Mouse (Mus musculus) cerebellum, postnatal 4 days (tissue): ENCODE data around the gene Lck.

ENCODE experiments used
- DNase-seq, 2 experiments: peaks; one replicate each; pipeline ENCODE4 v3.0.0; 2022; ENCODE audit warnings: low spot score in 2 of 2, mixed read lengths in 1 of 2

The Lck gene

GRCm38 (mm10) chr4:129585773-129586172 is 12.3 kb upstream of the Lck start:
- no peak for DNase-seq

GRCm38 (mm10) chr4:129584884-129585608 is 11.6 kb upstream of the Lck start:
- peak; percentile 58 to 81 for DNase-seq

- no peak for DNase-seq
Observed at GRCm38 (mm10) chr4:129584370-129584769, 10.9 kb upstream of the Lck start.

- DNase-seq: no peak
Observed at GRCm38 (mm10) chr4:129582251-129582650, 8.8 kb upstream of the Lck start.

GRCm38 (mm10) chr4:129580347-129580746 is 6.9 kb upstream of the Lck start:
- no peak for DNase-seq

- DNase-seq: no peak
Observed at GRCm38 (mm10) chr4:129578466-129578865, 5.0 kb upstream of the Lck start, which contains the start of gene Fam167b. TSS of gene Fam167b (minus strand) at chr4:129578549.

GRCm38 (mm10) chr4:129577688-129578087 is 4.2 kb upstream of the Lck start:
- DNase-seq: no peak

GRCm38 (mm10) chr4:129576863-129577491 is 3.5 kb upstream of the Lck start:
- DNase-seq: peak; percentile 40 to 73

- DNase-seq: no peak
Observed at GRCm38 (mm10) chr4:129575171-129575844, 1.9 kb upstream of the Lck start.

GRCm38 (mm10) chr4:129573093-129573370 is 409 bp downstream of the Lck start:
- no peak for DNase-seq

GRCm38 (mm10) chr4:129572236-129573092 is 977 bp downstream of the Lck start:
- DNase-seq: no peak

- DNase-seq: no peak
Observed at GRCm38 (mm10) chr4:129571551-129572084, 1.8 kb downstream of the Lck start.

- DNase-seq: no peak
Observed at GRCm38 (mm10) chr4:129570028-129570427, 3.4 kb downstream of the Lck start.

GRCm38 (mm10) chr4:129568366-129568765 is 5.1 kb downstream of the Lck start:
- DNase-seq: no peak

GRCm38 (mm10) chr4:129565139-129565538 is 8.3 kb downstream of the Lck start:
- no peak for DNase-seq

- no peak for DNase-seq
Observed at GRCm38 (mm10) chr4:129563718-129564117, 9.7 kb downstream of the Lck start.

- no peak for DNase-seq
Observed at GRCm38 (mm10) chr4:129561184-129561583, 12.3 kb downstream of the Lck start.

- no peak for DNase-seq
Observed at GRCm38 (mm10) chr4:129558321-129558955, 15.0 kb downstream of the Lck start.

- no peak for DNase-seq
Observed at GRCm38 (mm10) chr4:129557256-129557808, 16.1 kb downstream of the Lck start.

GRCm38 (mm10) chr4:129556532-129557223 is 16.8 kb downstream of the Lck start:
- DNase-seq: peak; percentile 66 to 83
